Mouse (Mus musculus): ENCODE data around the gene Asphd1. TPM values are rescaled to one million over a fixed set of nuclear protein-coding genes. Genes with fewer than 3 reads are reported as not detected.
"Not testable (repeated sequence)": the region's sequence is repeated elsewhere in the genome, so short reads cannot be mapped to it uniquely, and the experiment has no call there.

The Asphd1 gene
- polyA plus RNA-seq, 1 experiment from 2014 or later, result 0.13 TPM

GRCm38 (mm10) chr7:126921563-126921962, 27.8 kb downstream of the Asphd1 start:
- Histone ChIP-seq H3K4me3 (no peak overlapping the region), H3K27me3 (no peaks in the 10 kb centered on the region), H3K9ac (no peak overlapping the region), H3K36me3 (no peaks in the 10 kb centered on the region), H3K4me2 (no peak overlapping the region), H3K27ac (no peak overlapping the region), H3K9me3 (no peaks in the 10 kb centered on the region), H3K4me1 (peaks cover 2% of the 10 kb centered on the region; the same call in 1 of the 2 replicates)
- no peak for ATAC-seq (ENCODE audit: insufficient number of reproducible peaks, insufficient read depth, low FRiP score, low TSS enrichment, low read depth)
- WGBS, result 78% methylated on average over 2 of the region's 2 CpGs

GRCm38 (mm10) chr7:126919973-126920372, 29.4 kb downstream of the Asphd1 start:
- no peaks in the 10 kb centered on the region for H3K36me3 ChIP-seq
- WGBS, result 81% methylated on average over 4 of the region's 4 CpGs

GRCm38 (mm10) chr7:126918356-126918755, 31.0 kb downstream of the Asphd1 start:
- not testable (repeated sequence) for H3K4me2 ChIP-seq; H3K27me3 ChIP-seq; H3K36me3 ChIP-seq; H3K4me1 ChIP-seq; H3K27ac ChIP-seq; H3K4me3 ChIP-seq; ATAC-seq (ENCODE audit: insufficient number of reproducible peaks, insufficient read depth, low FRiP score, low TSS enrichment, low read depth); H3K9me3 ChIP-seq; H3K9ac ChIP-seq
- WGBS, result 38% methylated on average over 4 of the region's 4 CpGs

More at GRCm38 (mm10) chr7:126919973-126920372, 29.4 kb downstream of the Asphd1 start:
- Histone ChIP-seq H3K27me3 (no peaks in the 10 kb centered on the region), H3K9ac (no peak overlapping the region), H3K4me1 (peaks cover 2% of the 10 kb centered on the region; the same call in 1 of the 2 replicates), H3K27ac (no peak overlapping the region), H3K4me3 (no peak overlapping the region), H3K9me3 (no peaks in the 10 kb centered on the region), H3K4me2 (no peak overlapping the region)
- ATAC-seq (ENCODE audit: insufficient number of reproducible peaks, insufficient read depth, low FRiP score, low TSS enrichment, low read depth), result no peak

GRCm38 (mm10) chr7:126914844-126915243, 34.5 kb downstream of the Asphd1 start:
- no peaks in the 10 kb centered on the region for H3K9me3 ChIP-seq
- ATAC-seq (ENCODE audit: insufficient number of reproducible peaks, insufficient read depth, low FRiP score, low TSS enrichment, low read depth), result no peak
- H3K9ac ChIP-seq, result no peak overlapping the region
- H3K36me3 ChIP-seq, result no peaks in the 10 kb centered on the region
- H3K27ac ChIP-seq, result no peak overlapping the region
- no peak overlapping the region for H3K4me3 ChIP-seq
- WGBS, result 85% methylated on average over 3 of the region's 3 CpGs
- H3K27me3 ChIP-seq, result no peaks in the 10 kb centered on the region
- H3K4me1 ChIP-seq, result no peaks in the 10 kb centered on the region
- H3K4me2 ChIP-seq, result no peak overlapping the region

- ATAC-seq (ENCODE audit: insufficient number of reproducible peaks, insufficient read depth, low FRiP score, low TSS enrichment, low read depth), result no peak
- Histone ChIP-seq H3K27ac (no peak overlapping the region), H3K27me3 (no peaks in the 10 kb centered on the region), H3K4me1 (no peaks in the 10 kb centered on the region), H3K9ac (no peak overlapping the region), H3K4me2 (no peak overlapping the region), H3K4me3 (no peak overlapping the region), H3K36me3 (no peaks in the 10 kb centered on the region), H3K9me3 (no peaks in the 10 kb centered on the region)
- 68% methylated on average over 3 of the region's 3 CpGs for WGBS
Observed at GRCm38 (mm10) chr7:126905590-126905989, 43.8 kb downstream of the Asphd1 start.

GRCm38 (mm10) chr7:126899781-126900180, 49.6 kb downstream of the Asphd1 start:
- not testable (repeated sequence) for H3K9me3 ChIP-seq; H3K4me2 ChIP-seq; H3K9ac ChIP-seq; H3K27ac ChIP-seq; H3K36me3 ChIP-seq; H3K4me3 ChIP-seq; ATAC-seq (ENCODE audit: insufficient number of reproducible peaks, insufficient read depth, low FRiP score, low TSS enrichment, low read depth); H3K27me3 ChIP-seq
- WGBS, result 94% methylated on average over 9 of the region's 9 CpGs
- peaks cover 17% of the 10 kb centered on the region for H3K4me1 ChIP-seq

GRCm38 (mm10) chr7:126898102-126898990, 51.0 kb downstream of the Asphd1 start:
- Histone ChIP-seq H3K9me3 (no peaks in the 10 kb centered on the region), H3K27ac (peak overlapping the region; percentile 39; the same call in 1 of the 2 replicates), H3K36me3 (no peaks in the 10 kb centered on the region), H3K4me3 (peak overlapping the region; percentile 69), H3K4me1 (peaks cover 17% of the 10 kb centered on the region), H3K27me3 (no peaks in the 10 kb centered on the region), H3K4me2 (peak overlapping the region; percentile 77), H3K9ac (peak overlapping the region; percentile 87)
- peak; percentile 91 for ATAC-seq (ENCODE audit: insufficient number of reproducible peaks, insufficient read depth, low FRiP score, low TSS enrichment, low read depth)
- 11% methylated on average over 37 of the region's 37 CpGs for WGBS

GRCm38 (mm10) chr7:126897390-126898101, 51.8 kb downstream of the Asphd1 start:
- 22% methylated on average over 16 of the region's 16 CpGs for WGBS
- Histone ChIP-seq H3K27ac (peak overlapping the region; percentile 39; the same call in 1 of the 2 replicates), H3K27me3 (no peaks in the 10 kb centered on the region), H3K4me3 (peak overlapping the region; percentile 69), H3K9me3 (no peaks in the 10 kb centered on the region), H3K36me3 (no peaks in the 10 kb centered on the region), H3K4me1 (peaks cover 17% of the 10 kb centered on the region), H3K4me2 (peak overlapping the region; percentile 77), H3K9ac (peak overlapping the region; percentile 87)
- 0 out of 2 replicates have a peak, but pooled peaks have one; percentile 32 for ATAC-seq (ENCODE audit: insufficient number of reproducible peaks, insufficient read depth, low FRiP score, low TSS enrichment, low read depth)

- no peak overlapping the region for H3K9ac ChIP-seq
- H3K9me3 ChIP-seq, result no peaks in the 10 kb centered on the region
- H3K27me3 ChIP-seq, result no peaks in the 10 kb centered on the region
- WGBS, result 91% methylated on average over 5 of the region's 5 CpGs
- peaks cover under 1% of the 10 kb centered on the region; the same call in 1 of the 2 replicates for H3K36me3 ChIP-seq
- H3K4me2 ChIP-seq, result peak overlapping the region; percentile 77; the same call in 1 of the 2 replicates
- ATAC-seq (ENCODE audit: insufficient number of reproducible peaks, insufficient read depth, low FRiP score, low TSS enrichment, low read depth), result no peak
- H3K4me3 ChIP-seq, result no peak overlapping the region
- H3K27ac ChIP-seq, result no peak overlapping the region
- peaks cover 17% of the 10 kb centered on the region for H3K4me1 ChIP-seq
Observed at GRCm38 (mm10) chr7:126896912-126897311, 52.5 kb downstream of the Asphd1 start.

Data from embryonic facial prominence, embryonic 13.5 days (tissue).